Mouse (Mus musculus) heart, adult 2 months (tissue): Measurements from ENCODE around the gene Ppp2r2d.

ENCODE experiments used
- CTCF ChIP-seq: fragments of 200-600 bp; IDR thresholded peaks from 2 replicates; pipeline ENCODE4 v1.8.1; 2022; ENCODE audit warnings: antibody characterized with exemption, mild to moderate bottlenecking, moderate library complexity
- EP300 ChIP-seq: fragments of 200-500 bp; IDR thresholded peaks from 2 replicates; pipeline ENCODE4 v1.6.1; 2011; ENCODE audit warnings: low read depth, low read length, control low read depth; ENCODE audit not compliant: insufficient read depth
- POLR2A ChIP-seq: fragments of 200-500 bp; IDR thresholded peaks from 2 replicates; pipeline ENCODE4 v1.6.1; 2011; ENCODE audit warnings: mild to moderate bottlenecking, low read depth, low read length, control low read depth; ENCODE audit not compliant: insufficient read depth

DNA sequence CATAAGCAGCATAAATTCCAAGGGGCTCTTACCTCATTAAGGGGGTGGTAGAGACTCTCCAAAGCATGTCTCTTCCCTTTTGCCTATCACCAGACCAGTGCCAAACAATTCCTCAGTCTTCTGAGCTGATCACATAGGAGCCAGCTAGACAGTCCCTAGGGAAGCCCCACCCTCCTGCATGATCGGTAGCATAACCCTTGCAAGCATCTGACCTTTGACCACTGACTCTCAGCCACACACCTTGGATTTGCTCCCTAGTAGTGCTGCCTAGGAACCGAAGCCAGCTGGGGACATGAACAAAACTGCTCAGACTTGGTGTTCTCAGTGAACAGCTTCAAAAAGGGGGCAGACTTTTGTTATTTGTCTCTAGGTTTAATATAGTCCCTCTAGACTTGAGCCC is 52.2 kb downstream of the Ppp2r2d start:
- TF ChIP-seq CTCF (no peak), POLR2A (no peak), EP300 (no peak)
